Mouse (Mus musculus): ENCODE results near the gene Mrgprb5.
"Not testable (repeated sequence)": the region's sequence is repeated elsewhere in the genome, so short reads cannot be mapped to it uniquely, and the experiment has no call there.

- TF ChIP-seq CTCF (IDR thresholded peaks at IDR 0.05; ENCODE audit: extremely low read depth, insufficient read length, insufficient replicate concordance, low read depth, low read length); POLR2A (IDR thresholded peaks at IDR 0.05; ENCODE audit: low read depth, low read length): not testable (repeated sequence)
Measured at GRCm38 (mm10) chr7:48131820-48132219, 37.0 kb downstream of the Mrgprb5 start.
